In the genomic region with DNA sequence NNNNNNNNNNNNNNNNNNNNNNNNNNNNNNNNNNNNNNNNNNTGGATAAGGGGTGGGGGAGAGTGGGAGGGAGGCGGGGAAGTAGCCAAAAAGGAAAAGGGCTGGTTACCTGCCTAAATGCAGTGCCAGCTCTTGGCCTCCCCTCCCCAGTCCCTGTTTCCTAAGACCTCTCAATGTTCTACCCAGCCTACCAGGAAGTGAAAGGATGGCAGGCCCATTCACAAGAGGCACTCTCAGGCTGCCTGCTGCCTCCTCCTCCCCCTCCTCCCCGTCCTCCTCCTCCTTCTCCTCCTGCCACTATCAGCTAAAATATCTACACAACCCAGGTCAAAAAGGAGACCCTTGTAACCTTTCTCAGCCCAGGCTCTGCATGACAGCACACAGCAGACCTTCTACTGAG, we compare ENCODE assay signal across 16 mouse cellular contexts.
"Had no signal": no experiment of that assay in that cellular context is flagged by ENCODE, and none has a peak within 500 bp of the region (broad histone marks: within the 10 kb centered on the region; RNA-seq: fewer than 3 reads in every experiment).

No protein-coding gene starts in this region.

- H3K9me3 ChIP-seq: liver, embryonic 13.5 days; midbrain, embryonic 13.5 days had no signal

- H3K9ac ChIP-seq: liver, embryonic 13.5 days; midbrain, embryonic 13.5 days had no signal

- H3K27ac ChIP-seq: kidney, postnatal 0 days; left cerebral cortex, adult 2 months; liver, embryonic 13.5 days; midbrain, embryonic 13.5 days; stomach, postnatal 0 days had no signal

- H3K4me3 ChIP-seq: left cerebral cortex, adult 2 months; liver, embryonic 13.5 days; midbrain, embryonic 13.5 days had no signal

- H3K4me2 ChIP-seq: liver, embryonic 13.5 days; midbrain, embryonic 13.5 days had no signal

- H3K36me3 ChIP-seq: liver, embryonic 13.5 days; midbrain, embryonic 13.5 days had no signal

- H3K27me3 ChIP-seq: liver, embryonic 13.5 days; midbrain, embryonic 13.5 days had no signal

- DNase-seq: kidney, adult 18-20 months; kidney, adult 9 months; kidney, postnatal 36 days; layer of hippocampus, postnatal 36 days; liver, embryonic 13.5 days; lung, adult 2 months; right cerebral cortex, adult 18-20 months; right cerebral cortex, postnatal 14 days; right cerebral cortex, postnatal 4 days; thymus, adult 2 months; thymus, postnatal 14 days; thymus, postnatal 4 days had no signal

- ATAC-seq: midbrain, embryonic 13.5 days had no signal
